Mouse (Mus musculus): ENCODE results near the gene Pabpc4l. TPM values are rescaled to one million over a fixed set of nuclear protein-coding genes. Genes with fewer than 3 reads are reported as not detected.
"Not testable (repeated sequence)": the region's sequence is repeated elsewhere in the genome, so short reads cannot be mapped to it uniquely, and the experiment has no call there.

Gene Pabpc4l
- 0.38 and 0.57 TPM in 2 replicates for polyA plus RNA-seq (2011; ENCODE audit: insufficient read depth, insufficient read length, low replicate concordance, missing spikeins)

GRCm38 (mm10) chr3:46447481-46448265, at the start of gene Pabpc4l:
Gene Pabpc4l (minus strand): TSS chr3:46448219.
- no peaks in the 10 kb centered on the region for H3K4me1 ChIP-seq (ENCODE audit: control insufficient read depth, insufficient read depth, low read length)
- no peak within 1 kb of the TSS for H3K27ac ChIP-seq (ENCODE audit: control insufficient read depth, insufficient read depth, low read depth, low read length, poor library complexity)
- H3K4me3 ChIP-seq (replicated peaks; ENCODE audit: control insufficient read depth, low read depth, low read length) = no peak within 1 kb of the TSS
- 1% methylated on average over 37 of the region's 37 CpGs for WGBS
- TF ChIP-seq POLR2A (IDR thresholded peaks at IDR 0.05; ENCODE audit: borderline replicate concordance, control insufficient read depth, low read depth, low read length) (no peak), CTCF (IDR thresholded peaks at IDR 0.05; ENCODE audit: control insufficient read depth, insufficient read depth, low read length) (no peak)

DNA sequence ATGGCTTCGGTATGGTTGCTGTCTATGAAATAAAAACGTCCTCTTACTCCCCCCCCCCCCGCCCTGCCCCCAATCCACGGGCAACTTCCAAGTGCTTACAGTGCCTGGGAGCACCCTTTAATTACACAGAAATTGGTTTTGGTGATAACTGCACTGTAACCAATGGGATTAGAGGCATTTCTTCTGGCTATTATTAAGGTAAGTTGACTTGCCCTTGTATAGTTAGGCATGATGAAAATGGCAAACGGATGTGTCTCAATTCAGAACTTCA, 42.9 kb upstream of the Pabpc4l start:
- no peak overlapping the region for H3K4me3 ChIP-seq (replicated peaks; ENCODE audit: control insufficient read depth, low read depth, low read length)
- H3K27ac ChIP-seq (ENCODE audit: control insufficient read depth, insufficient read depth, low read depth, low read length, poor library complexity) = no peak overlapping the region
- 70% methylated on average over 5 of the region's 5 CpGs for WGBS
- TF ChIP-seq POLR2A (IDR thresholded peaks at IDR 0.05; ENCODE audit: borderline replicate concordance, control insufficient read depth, low read depth, low read length) (no peak), CTCF (IDR thresholded peaks at IDR 0.05; ENCODE audit: control insufficient read depth, insufficient read depth, low read length) (no peak)
- no peaks in the 10 kb centered on the region for H3K4me1 ChIP-seq (ENCODE audit: control insufficient read depth, insufficient read depth, low read length)

- Histone ChIP-seq H3K4me1 (ENCODE audit: control insufficient read depth, insufficient read depth, low read length) (no peaks in the 10 kb centered on the region), H3K27ac (ENCODE audit: control insufficient read depth, insufficient read depth, low read depth, low read length, poor library complexity) (no peak overlapping the region), H3K4me3 (replicated peaks; ENCODE audit: control insufficient read depth, low read depth, low read length) (no peak overlapping the region)
- 76% methylated on average over 15 of the region's 15 CpGs for WGBS
- TF ChIP-seq POLR2A (IDR thresholded peaks at IDR 0.05; ENCODE audit: borderline replicate concordance, control insufficient read depth, low read depth, low read length) = no peak
- no peak for TF ChIP-seq CTCF (IDR thresholded peaks at IDR 0.05; ENCODE audit: control insufficient read depth, insufficient read depth, low read length)
Measured at GRCm38 (mm10) chr3:46490132-46490988, 42.3 kb upstream of the Pabpc4l start.

GRCm38 (mm10) chr3:46486091-46486490, 38.1 kb upstream of the Pabpc4l start:
- not testable (repeated sequence) for H3K4me3 ChIP-seq (replicated peaks; ENCODE audit: control insufficient read depth, low read depth, low read length); H3K4me1 ChIP-seq (ENCODE audit: control insufficient read depth, insufficient read depth, low read length); H3K27ac ChIP-seq (ENCODE audit: control insufficient read depth, insufficient read depth, low read depth, low read length, poor library complexity)
- WGBS = 85% methylated on average over 1 of the region's 1 CpGs

DNA sequence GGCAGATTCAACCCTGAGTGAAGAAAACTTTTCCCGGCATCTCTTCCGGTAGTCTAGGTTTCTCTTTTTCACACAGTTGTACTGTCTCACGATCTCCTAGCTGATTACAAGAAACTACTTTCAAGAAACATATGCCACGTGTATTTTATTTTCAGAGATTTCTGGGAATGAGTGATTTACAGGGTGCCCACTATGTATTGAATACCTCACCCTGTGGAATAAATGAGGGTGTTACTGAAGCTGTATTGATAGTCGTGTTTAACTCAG, 180 bp upstream of the Pabpc4l start:
- Histone ChIP-seq H3K4me1 (ENCODE audit: control insufficient read depth, insufficient read depth, low read length) (no peaks in the 10 kb centered on the region), H3K4me3 (replicated peaks; ENCODE audit: control insufficient read depth, low read depth, low read length) (no peak overlapping the region), H3K27ac (ENCODE audit: control insufficient read depth, insufficient read depth, low read depth, low read length, poor library complexity) (no peak overlapping the region)
- TF ChIP-seq CTCF (IDR thresholded peaks at IDR 0.05; ENCODE audit: control insufficient read depth, insufficient read depth, low read length) = no peak
- no peak for TF ChIP-seq POLR2A (IDR thresholded peaks at IDR 0.05; ENCODE audit: borderline replicate concordance, control insufficient read depth, low read depth, low read length)
- WGBS = 6% methylated on average over 5 of the region's 5 CpGs

GRCm38 (mm10) chr3:46431416-46431815, 16.6 kb downstream of the Pabpc4l start:
- no peak for TF ChIP-seq POLR2A (IDR thresholded peaks at IDR 0.05; ENCODE audit: borderline replicate concordance, control insufficient read depth, low read depth, low read length)
- no peak for TF ChIP-seq CTCF (IDR thresholded peaks at IDR 0.05; ENCODE audit: control insufficient read depth, insufficient read depth, low read length)
- Histone ChIP-seq H3K4me1 (ENCODE audit: control insufficient read depth, insufficient read depth, low read length) (no peaks in the 10 kb centered on the region), H3K27ac (ENCODE audit: control insufficient read depth, insufficient read depth, low read depth, low read length, poor library complexity) (no peak overlapping the region), H3K4me3 (replicated peaks; ENCODE audit: control insufficient read depth, low read depth, low read length) (no peak overlapping the region)
